Mouse (Mus musculus): ENCODE data around the gene Slc25a44.

DNA sequence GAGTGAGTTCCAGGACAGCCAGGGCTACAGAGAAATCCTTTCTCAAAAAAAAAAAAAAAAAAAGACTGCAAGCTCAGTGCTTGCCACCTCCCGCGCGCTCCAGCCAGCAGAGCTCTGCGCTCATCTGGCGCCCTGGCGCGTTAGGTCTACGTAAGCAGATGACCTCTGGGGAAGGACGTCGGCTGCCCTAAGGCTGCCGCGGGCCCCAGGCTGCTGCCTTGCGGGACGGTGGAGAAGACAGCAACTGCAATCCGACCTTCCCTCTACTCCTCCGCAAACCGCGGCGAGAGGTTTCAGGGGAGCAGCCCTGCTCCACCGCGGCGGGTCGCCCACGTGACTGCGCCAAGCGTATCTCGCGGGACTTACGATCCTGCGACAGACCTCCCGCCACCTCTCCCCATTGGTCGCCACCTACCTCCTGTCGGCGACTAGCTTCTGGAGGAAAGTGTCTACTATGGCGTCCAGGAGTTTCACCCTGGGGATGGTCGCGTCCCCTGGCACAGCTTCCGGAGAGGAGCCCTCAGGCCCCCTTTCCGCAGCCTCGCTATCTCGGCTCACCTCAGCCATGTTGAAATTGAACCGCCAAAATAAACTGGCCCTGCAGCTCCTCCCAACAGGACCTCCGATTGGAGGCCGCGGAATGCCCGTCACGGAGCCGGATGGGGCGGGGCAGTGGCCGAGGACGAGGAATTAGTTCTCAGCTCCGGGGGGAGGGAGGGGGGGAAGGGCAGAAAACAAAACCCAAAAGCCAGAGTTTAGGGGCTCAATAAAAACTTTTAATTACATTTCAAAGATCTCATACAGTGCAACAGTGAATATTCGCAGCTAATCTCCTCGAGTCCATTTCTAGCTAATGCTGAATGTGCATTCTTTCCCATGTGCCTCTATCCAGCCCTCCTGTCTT is 14.9 kb downstream of the Slc25a44 start, which contains the start of gene Pmf1:
- no peak for TF ChIP-seq CTCF (IDR thresholded peaks at IDR 0.05; ENCODE audit: insufficient read depth, low read length)
- TF ChIP-seq POLR2A (IDR thresholded peaks at IDR 0.05; ENCODE audit: borderline replicate concordance, extremely low read depth, low read depth, low read length) = peak; percentile 95

Data from lung, adult 2 months (tissue).